Mouse (Mus musculus) sigmoid colon, adult 10 weeks (tissue): ENCODE results near the gene Srp68. TPM values are rescaled to one million over a fixed set of nuclear protein-coding genes. Genes with fewer than 3 reads are reported as not detected.

ENCODE experiments used
- polyA plus RNA-seq: library from polyadenylated mRNA; stranded (reverse); fragments of 350-450 nt; fragmentation: Illumina TruSeq; extraction: RNeasy Lipid Tissue Mini Kit (QIAGEN cat#74804); gene quantifications from one replicate; pipeline ENCODE4 v1.2.3, GENCODE M21; 2014; ENCODE audit warnings: low read depth, low replicate concordance

The Srp68 gene
- polyA plus RNA-seq, result 6.2 TPM

GRCm38 (mm10) chr11:116274045-116274666 lies at the start of gene Srp68:
Gene Srp68, minus strand, starts transcription at chr11:116274217.

GRCm38 (mm10) chr11:116307019-116307725 lies 33.2 kb upstream of the Srp68 start, which contains the start of gene Exoc7:
Gene Exoc7, minus strand, starts transcription at chr11:116307233.

GRCm38 (mm10) chr11:116280751-116281663 lies 7.0 kb upstream of the Srp68 start, which contains the start of gene Galr2:
Gene Galr2, plus strand, starts transcription at chr11:116280939.

GRCm38 (mm10) chr11:116237742-116238395 lies 36.1 kb downstream of the Srp68 start, which contains the start of gene Evpl:
Gene Evpl, minus strand, starts transcription at chr11:116238077.

GRCm38 (mm10) chr11:116198639-116199531 lies 75.1 kb downstream of the Srp68 start, which contains the start of the genes Ten1 and Acox1:
Gene Ten1, plus strand, starts transcription at chr11:116198855.
Gene Acox1, minus strand, starts transcription at chr11:116199045.

Other genes with a start within 250 kb of the Srp68 start
- 1,501 TPM for gene H3f3b, start 246.3 kb downstream of the Srp68 start, polyA plus RNA-seq
- gene Unk, start 243.9 kb downstream of the Srp68 start, polyA plus RNA-seq, result 2.3 TPM
- 0.22 TPM for gene Unc13d, start 196.3 kb downstream of the Srp68 start, polyA plus RNA-seq
- gene Wbp2, start 187.2 kb downstream of the Srp68 start, polyA plus RNA-seq, result 15.4 TPM
- 0.28 TPM for gene Trim47, start 147.0 kb downstream of the Srp68 start, polyA plus RNA-seq
- gene Trim65, start 143.1 kb downstream of the Srp68 start, polyA plus RNA-seq, result 6.8 TPM
- gene Mrpl38, start 135.3 kb downstream of the Srp68 start, polyA plus RNA-seq, result 2.1 TPM
- 6.6 TPM for gene Fbf1, start 106.1 kb downstream of the Srp68 start, polyA plus RNA-seq
- gene Ten1, start 75.4 kb downstream of the Srp68 start, polyA plus RNA-seq, result 2.0 TPM
- gene Acox1, start 75.2 kb downstream of the Srp68 start, polyA plus RNA-seq, result 174 TPM
- gene Evpl, start 36.1 kb downstream of the Srp68 start, polyA plus RNA-seq, result not detected
- gene Galr2, start 6.7 kb upstream of the Srp68 start, polyA plus RNA-seq, result not detected
- gene Exoc7, start 33.0 kb upstream of the Srp68 start, polyA plus RNA-seq, result 8.8 TPM
- gene Foxj1, start 61.2 kb upstream of the Srp68 start, polyA plus RNA-seq, result not detected
- 0.76 TPM for gene Rnf157, start 138.8 kb upstream of the Srp68 start, polyA plus RNA-seq
- gene Ubald2, start 159.9 kb upstream of the Srp68 start, polyA plus RNA-seq, result 18.4 TPM
- not detected for gene Qrich2, start 192.0 kb upstream of the Srp68 start, polyA plus RNA-seq
- 45.0 TPM for gene Prpsap1, start 220.0 kb upstream of the Srp68 start, polyA plus RNA-seq